Mouse (Mus musculus): Measurements from ENCODE around the gene Trim41. TPM values are rescaled to one million over a fixed set of nuclear protein-coding genes. Genes with fewer than 3 reads are reported as not detected.

The Trim41 gene
- 42.3 and 45.0 TPM in 2 replicates for polyA plus RNA-seq (2012; rRNA removed)

DNA sequence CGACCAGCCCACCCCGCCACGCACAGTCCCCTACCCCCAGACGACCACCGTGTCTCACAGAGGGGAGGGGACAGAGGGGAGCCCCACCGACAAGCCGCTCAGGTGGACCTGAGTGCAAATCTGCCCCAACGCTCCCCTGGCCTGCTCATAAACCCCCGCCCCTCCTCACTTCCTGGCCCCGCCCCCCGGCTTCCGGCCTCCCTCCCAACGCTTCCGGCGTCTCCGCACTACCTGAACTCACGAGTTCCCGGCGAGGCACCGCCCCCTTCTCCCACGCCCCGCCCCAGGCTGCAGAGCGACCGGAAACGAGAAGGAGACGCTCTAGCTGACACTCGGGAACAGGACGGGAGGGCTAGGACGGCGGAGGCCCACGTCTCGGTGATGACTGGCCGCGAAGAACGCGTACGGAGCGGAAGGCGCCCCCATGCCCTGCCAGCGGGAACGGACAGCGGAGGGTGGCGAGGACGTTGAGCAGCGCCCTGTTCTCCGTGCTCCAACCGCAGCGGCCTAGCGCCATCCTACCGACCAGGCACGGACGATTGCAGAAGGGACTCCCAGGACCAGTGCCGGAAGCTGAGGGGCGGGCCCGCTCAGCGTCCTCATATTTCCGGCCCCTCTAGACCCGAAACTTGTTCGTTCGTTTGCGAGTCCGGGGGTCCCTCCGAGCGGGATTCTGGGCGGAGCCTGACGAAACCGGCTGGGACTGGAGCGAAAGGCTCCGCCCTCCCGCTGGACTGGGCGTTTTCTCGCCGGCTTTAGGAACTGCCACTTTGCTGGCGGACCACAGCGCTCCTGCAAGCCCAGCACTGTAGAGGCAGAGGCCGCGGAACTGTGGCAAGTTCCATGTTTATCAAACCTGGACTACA is at the start of gene Trim41:
Trim41 (minus strand) TSS at position 554 of the 866 bp plus-strand sequence.
- H3K4me1 ChIP-seq (ENCODE audit: control insufficient read depth, insufficient read depth, low read length), result peaks cover 5% of the 10 kb centered on the region
- TF ChIP-seq POLR2A (IDR thresholded peaks at IDR 0.05; ENCODE audit: borderline replicate concordance, insufficient read depth, low read length), result peak; percentile 54
- TF ChIP-seq CTCF (IDR thresholded peaks at IDR 0.05; ENCODE audit: borderline replicate concordance, insufficient read depth, low read depth, low read length), result no peak
- H3K27ac ChIP-seq (ENCODE audit: insufficient read depth, low read length), result peak within 1 kb of the TSS; percentile 98
- peak; percentile 99 for DNase-seq
- WGBS, result under 1% methylated on average over 75 of the region's 77 CpGs
- peak within 1 kb of the TSS; percentile 97 for H3K4me3 ChIP-seq (replicated peaks; ENCODE audit: insufficient read depth, low read depth, low read length)
- no peaks in the 10 kb centered on the region for H3K27me3 ChIP-seq (ENCODE audit: control insufficient read depth, insufficient read depth, low read length)

DNA sequence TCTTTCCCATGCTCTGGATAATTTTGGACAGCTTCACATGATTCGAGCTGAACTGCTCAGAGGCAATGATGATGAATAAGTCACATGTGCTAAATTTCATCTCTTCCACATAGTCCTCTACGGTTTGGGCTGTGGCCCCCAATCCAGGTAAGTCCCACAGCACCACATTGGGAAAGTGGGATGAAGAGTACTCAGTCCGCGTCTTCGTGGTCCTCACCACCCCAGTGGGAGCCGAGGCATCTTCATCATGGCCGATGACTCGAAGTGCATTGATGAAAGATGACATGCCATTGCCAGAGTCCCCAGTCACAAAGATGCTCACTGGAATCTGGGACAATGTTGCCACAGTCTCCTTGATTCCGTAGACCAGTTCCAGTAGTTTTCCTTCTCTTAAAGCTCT is 49.3 kb upstream of the Trim41 start:
- DNase-seq, result no peak

DNA sequence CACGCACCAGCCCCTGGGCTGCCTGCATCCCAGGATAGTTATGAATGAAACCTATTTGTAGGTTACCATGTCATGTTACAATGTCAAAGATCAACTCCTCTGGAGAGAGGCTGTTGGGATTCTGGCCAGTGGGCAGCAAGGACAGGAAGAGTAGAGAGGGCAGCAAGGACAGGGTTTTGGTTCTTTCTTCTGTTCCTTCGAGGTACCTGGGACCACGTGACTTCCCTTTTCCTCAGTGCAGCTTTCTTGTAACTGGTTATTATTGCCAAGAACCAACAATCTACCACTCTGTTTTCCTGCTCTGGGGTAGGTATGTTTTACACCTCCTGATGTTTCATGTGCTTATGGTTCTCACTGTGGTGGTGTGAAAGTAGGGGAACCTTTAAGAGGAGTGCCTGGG is 46.7 kb upstream of the Trim41 start:
- H3K4me1 ChIP-seq (ENCODE audit: control insufficient read depth, insufficient read depth, low read length), result no peaks in the 10 kb centered on the region; the same call in 1 of the 2 replicates

More for the DNA sequence above, 49.3 kb upstream of the Trim41 start:
- WGBS, result 92% methylated on average over 9 of the region's 9 CpGs
- H3K27me3 ChIP-seq (ENCODE audit: control insufficient read depth, insufficient read depth, low read length), result no peaks in the 10 kb centered on the region
- H3K4me1 ChIP-seq (ENCODE audit: control insufficient read depth, insufficient read depth, low read length), result no peaks in the 10 kb centered on the region
- H3K27ac ChIP-seq (ENCODE audit: insufficient read depth, low read length), result no peak overlapping the region
- TF ChIP-seq POLR2A (IDR thresholded peaks at IDR 0.05; ENCODE audit: borderline replicate concordance, insufficient read depth, low read length), result no peak
- TF ChIP-seq CTCF (IDR thresholded peaks at IDR 0.05; ENCODE audit: borderline replicate concordance, insufficient read depth, low read depth, low read length), result no peak
- no peak overlapping the region for H3K4me3 ChIP-seq (replicated peaks; ENCODE audit: insufficient read depth, low read depth, low read length)

DNA sequence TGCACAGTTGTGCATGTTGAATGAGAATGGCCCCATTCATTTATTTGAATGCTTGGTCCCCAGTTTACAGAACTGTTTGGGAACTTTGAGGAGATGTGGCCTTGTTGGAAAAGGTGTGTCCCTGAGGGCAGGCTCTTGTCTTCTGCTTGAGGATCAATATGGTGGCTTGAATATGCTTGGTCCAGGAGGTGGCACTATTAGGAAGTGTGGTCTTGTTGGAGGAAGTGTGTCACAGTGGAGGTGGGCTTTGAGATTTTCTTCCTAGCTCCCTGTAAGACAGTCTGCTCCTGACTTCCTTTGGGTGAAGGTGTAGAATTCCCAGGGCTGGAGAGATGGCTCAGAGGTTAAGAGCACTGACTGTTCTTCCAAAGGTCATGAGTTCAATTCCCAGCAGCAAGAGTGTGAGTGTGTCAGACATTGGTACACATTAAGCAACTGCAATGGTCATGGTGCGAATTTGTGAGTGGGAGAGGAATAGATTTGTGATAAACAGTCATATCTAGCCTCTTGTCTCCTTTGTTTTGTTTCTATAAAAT is 45.7 kb upstream of the Trim41 start:
- no peaks in the 10 kb centered on the region; the same call in 1 of the 2 replicates for H3K4me1 ChIP-seq (ENCODE audit: control insufficient read depth, insufficient read depth, low read length)
- no peaks in the 10 kb centered on the region for H3K27me3 ChIP-seq (ENCODE audit: control insufficient read depth, insufficient read depth, low read length)
- no peak for TF ChIP-seq CTCF (IDR thresholded peaks at IDR 0.05; ENCODE audit: borderline replicate concordance, insufficient read depth, low read depth, low read length)
- TF ChIP-seq POLR2A (IDR thresholded peaks at IDR 0.05; ENCODE audit: borderline replicate concordance, insufficient read depth, low read length), result no peak
- no peak overlapping the region for H3K27ac ChIP-seq (ENCODE audit: insufficient read depth, low read length)
- DNase-seq, result no peak
- no peak overlapping the region for H3K4me3 ChIP-seq (replicated peaks; ENCODE audit: insufficient read depth, low read depth, low read length)
- WGBS, result 87% methylated on average over 1 of the region's 1 CpGs

More for the DNA sequence above, 46.7 kb upstream of the Trim41 start:
- DNase-seq, result no peak
- H3K27me3 ChIP-seq (ENCODE audit: control insufficient read depth, insufficient read depth, low read length), result no peaks in the 10 kb centered on the region
- no peak overlapping the region for H3K4me3 ChIP-seq (replicated peaks; ENCODE audit: insufficient read depth, low read depth, low read length)
- no peak overlapping the region for H3K27ac ChIP-seq (ENCODE audit: insufficient read depth, low read length)
- WGBS, result 88% methylated on average over 3 of the region's 3 CpGs
- TF ChIP-seq POLR2A (IDR thresholded peaks at IDR 0.05; ENCODE audit: borderline replicate concordance, insufficient read depth, low read length) (no peak), CTCF (IDR thresholded peaks at IDR 0.05; ENCODE audit: borderline replicate concordance, insufficient read depth, low read depth, low read length) (no peak)

DNA sequence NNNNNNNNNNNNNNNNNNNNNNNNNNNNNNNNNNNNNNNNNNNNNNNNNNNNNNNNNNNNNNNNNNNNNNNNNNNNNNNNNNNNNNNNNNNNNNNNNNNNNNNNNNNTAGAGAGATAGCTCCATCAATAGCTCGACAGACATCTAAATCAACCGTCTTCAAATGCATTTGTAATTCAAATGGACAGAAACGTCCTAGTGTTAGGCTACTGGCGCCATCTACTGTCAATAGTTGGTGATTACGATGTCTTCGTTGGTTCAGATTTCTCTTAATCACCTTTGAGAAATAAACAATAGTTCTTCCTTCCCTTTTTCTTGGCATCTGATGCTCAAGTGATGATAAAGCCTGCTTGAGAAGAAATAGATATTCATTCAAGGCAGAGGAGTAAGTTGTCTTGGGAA is 41.9 kb upstream of the Trim41 start:
- Histone ChIP-seq H3K27me3 (ENCODE audit: control insufficient read depth, insufficient read depth, low read length) (no peaks in the 10 kb centered on the region), H3K4me1 (ENCODE audit: control insufficient read depth, insufficient read depth, low read length) (no peaks in the 10 kb centered on the region; the same call in 1 of the 2 replicates), H3K4me3 (replicated peaks; ENCODE audit: insufficient read depth, low read depth, low read length) (no peak overlapping the region), H3K27ac (ENCODE audit: insufficient read depth, low read length) (no peak overlapping the region)
- WGBS, result 0% methylated on average over 6 of the region's 6 CpGs
- peak; percentile 41 to 53 for DNase-seq
- TF ChIP-seq POLR2A (IDR thresholded peaks at IDR 0.05; ENCODE audit: borderline replicate concordance, insufficient read depth, low read length) (no peak), CTCF (IDR thresholded peaks at IDR 0.05; ENCODE audit: borderline replicate concordance, insufficient read depth, low read depth, low read length) (peak; percentile 60)

DNA sequence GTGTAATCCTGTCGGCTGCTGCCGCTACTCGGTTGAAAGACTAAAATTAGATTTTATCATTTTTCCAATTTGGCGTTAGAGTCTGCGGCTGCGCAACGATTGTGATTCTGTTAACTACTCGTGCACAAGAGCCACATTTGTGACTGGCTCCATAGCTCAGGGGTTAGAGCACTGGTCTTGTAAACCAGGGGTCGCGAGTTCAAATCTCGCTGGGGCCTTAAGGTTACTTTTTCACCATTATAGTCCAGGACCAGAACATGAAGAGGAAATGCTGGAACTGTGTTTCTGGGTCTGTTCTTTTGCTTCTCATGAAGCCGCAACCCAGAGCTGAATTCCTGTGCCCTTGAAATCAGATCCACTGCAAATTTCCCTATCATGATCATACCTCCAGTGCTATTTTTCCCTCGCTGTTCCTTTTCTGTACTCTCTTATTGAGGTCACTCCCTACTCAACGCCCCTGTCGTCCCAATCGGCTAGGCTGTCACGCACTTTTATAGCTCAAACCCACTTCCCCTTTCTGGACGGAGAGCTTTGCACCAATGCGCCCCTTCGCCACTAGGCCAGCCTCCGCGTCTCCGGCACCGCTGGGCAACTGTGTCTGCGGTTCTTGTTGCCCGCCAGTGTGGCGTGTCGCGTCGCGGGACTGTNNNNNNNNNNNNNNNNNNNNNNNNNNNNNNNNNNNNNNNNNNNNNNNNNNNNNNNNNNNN is 36.5 kb upstream of the Trim41 start:
- peaks cover 4% of the 10 kb centered on the region; the same call in 1 of the 2 replicates for H3K4me1 ChIP-seq (ENCODE audit: control insufficient read depth, insufficient read depth, low read length)
- H3K4me3 ChIP-seq (replicated peaks; ENCODE audit: insufficient read depth, low read depth, low read length), result peak overlapping the region; percentile 68
- H3K27ac ChIP-seq (ENCODE audit: insufficient read depth, low read length), result peak overlapping the region; percentile 25; the same call in 1 of the 2 replicates
- H3K27me3 ChIP-seq (ENCODE audit: control insufficient read depth, insufficient read depth, low read length), result no peaks in the 10 kb centered on the region
- WGBS, result 4% methylated on average over 31 of the region's 31 CpGs
- DNase-seq, result peak; percentile 87 to 97
- TF ChIP-seq CTCF (IDR thresholded peaks at IDR 0.05; ENCODE audit: borderline replicate concordance, insufficient read depth, low read depth, low read length) (no peak), POLR2A (IDR thresholded peaks at IDR 0.05; ENCODE audit: borderline replicate concordance, insufficient read depth, low read length) (no peak)

DNA sequence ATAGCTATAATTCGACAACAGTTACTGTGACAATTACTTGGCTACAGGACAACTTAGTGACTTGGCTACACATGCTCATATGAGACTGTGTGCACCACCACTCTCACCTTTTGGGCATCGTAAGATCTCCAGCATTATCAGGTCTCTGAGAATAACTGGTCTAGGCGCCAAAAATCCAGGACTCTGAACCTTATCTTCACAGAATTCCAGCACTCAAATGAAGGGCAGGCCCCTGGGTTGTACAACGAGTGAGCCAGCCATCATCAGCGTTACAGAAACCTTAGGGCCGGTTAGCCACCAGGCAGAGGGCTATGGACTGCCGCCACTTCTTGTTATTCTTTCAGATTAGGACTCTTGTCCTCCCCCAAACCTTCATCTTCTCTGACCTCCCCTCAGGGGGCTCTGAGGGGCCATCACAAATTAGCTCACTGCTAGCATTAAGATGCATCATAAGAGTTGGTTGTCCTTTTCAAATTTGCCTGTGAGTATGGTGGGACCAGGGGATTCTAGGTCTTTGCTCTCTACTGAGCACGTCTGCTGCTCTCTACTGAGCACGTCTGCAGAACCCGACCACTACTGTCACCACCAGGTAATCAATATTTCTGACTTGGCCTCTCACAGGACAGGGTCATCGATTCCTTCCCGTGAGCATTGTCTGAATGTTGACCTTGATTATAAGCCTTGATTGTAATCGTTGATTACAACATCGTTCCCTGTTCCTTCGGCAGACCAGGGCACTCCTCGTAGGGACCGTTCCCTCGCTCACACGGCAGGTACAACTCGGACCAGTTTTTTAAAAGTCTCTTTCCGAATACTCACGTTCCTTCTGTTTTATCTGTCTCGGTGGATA is 35.7 kb upstream of the Trim41 start:
- TF ChIP-seq POLR2A (IDR thresholded peaks at IDR 0.05; ENCODE audit: borderline replicate concordance, insufficient read depth, low read length) (no peak), CTCF (IDR thresholded peaks at IDR 0.05; ENCODE audit: borderline replicate concordance, insufficient read depth, low read depth, low read length) (no peak)
- Histone ChIP-seq H3K4me3 (replicated peaks; ENCODE audit: insufficient read depth, low read depth, low read length) (peak overlapping the region; percentile 68), H3K4me1 (ENCODE audit: control insufficient read depth, insufficient read depth, low read length) (0 out of 2 replicates have a peak, but pooled peaks cover 4% of the 10 kb centered on the region), H3K27me3 (ENCODE audit: control insufficient read depth, insufficient read depth, low read length) (no peaks in the 10 kb centered on the region), H3K27ac (ENCODE audit: insufficient read depth, low read length) (peak overlapping the region; percentile 25)
- peak in 1 of 2 experiments; percentile 42 for DNase-seq
- 2% methylated on average over 23 of the region's 23 CpGs for WGBS
